Mouse (Mus musculus): ENCODE measurements around the gene Ina.
A peak's percentile ranks its signal among the peaks of the same experiment; 100 is the strongest.

Ina gene

GRCm38 (mm10) chr19:47016487-47016886 lies 2.0 kb downstream of the Ina start:
- DNase-seq = peak; percentile 38 to 81

GRCm38 (mm10) chr19:47017831-47018230 lies 3.3 kb downstream of the Ina start:
- no peak for DNase-seq

GRCm38 (mm10) chr19:47018330-47018729 lies 3.8 kb downstream of the Ina start:
- no peak for DNase-seq

GRCm38 (mm10) chr19:47019326-47019725 lies 4.8 kb downstream of the Ina start:
- no peak for DNase-seq

GRCm38 (mm10) chr19:47022709-47023108 lies 8.2 kb downstream of the Ina start:
- DNase-seq = no peak

DNA sequence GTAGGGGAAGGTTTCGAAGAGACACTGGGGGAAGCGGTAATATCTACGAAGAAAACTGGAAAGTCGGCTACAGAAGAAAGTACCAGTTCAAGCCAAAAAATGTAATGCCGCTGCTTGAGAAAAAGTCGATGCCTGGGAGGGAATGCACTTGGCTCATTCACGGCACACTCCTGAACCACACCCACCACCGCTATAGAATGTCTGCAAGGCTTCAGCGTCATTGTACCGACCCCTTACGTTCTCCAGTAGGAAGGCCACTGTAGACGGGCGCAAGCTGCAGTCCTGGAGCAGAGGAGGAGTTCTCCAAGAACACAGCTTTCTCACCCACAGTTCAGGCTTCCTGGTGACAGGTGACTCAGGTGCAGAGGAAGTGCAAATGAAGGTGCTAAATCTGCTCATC lies 9.0 kb downstream of the Ina start:
- no peak for DNase-seq

DNA sequence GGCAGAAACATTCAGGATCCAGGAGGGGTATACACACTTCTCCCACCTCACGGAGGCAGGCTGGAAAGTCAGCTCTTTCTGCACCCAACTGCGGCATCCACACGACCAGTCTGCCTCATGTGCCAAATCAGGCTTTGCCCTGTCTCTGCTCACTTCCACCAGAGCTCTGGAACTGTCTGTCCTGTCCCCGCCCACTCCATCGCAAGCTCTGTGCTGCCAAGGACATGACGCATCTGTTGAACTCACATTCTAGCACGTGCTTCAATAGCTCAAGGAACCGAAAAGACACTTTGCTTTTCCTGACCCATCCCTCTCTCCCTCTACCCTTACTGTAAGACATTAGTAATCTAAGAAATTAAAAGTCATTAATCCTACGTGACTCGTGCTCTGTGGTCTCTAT lies 10.5 kb downstream of the Ina start:
- DNase-seq = no peak

- DNase-seq = no peak
Measured at GRCm38 (mm10) chr19:47026513-47026912, 12.0 kb downstream of the Ina start.

GRCm38 (mm10) chr19:47029796-47030195 lies 15.3 kb downstream of the Ina start:
- no peak for DNase-seq

DNA sequence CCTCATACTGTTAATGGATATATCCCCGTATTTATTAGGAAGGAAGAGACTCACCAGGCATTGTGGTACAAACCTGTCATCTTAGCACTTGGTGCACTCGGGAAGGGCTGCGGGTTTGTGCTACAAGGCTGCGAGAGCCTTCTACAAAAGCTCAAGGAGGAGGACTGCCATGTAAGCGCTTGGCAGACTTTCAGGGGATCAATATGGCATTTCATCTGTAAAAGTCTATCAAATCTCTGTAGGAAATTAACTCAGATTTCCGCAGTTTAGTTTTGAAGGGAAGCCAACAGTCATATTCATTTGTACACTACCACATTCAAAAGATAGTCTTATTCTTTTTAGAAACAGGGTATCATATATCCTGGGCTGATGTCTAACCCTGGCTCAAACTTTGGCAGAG lies 17.3 kb downstream of the Ina start:
- DNase-seq = no peak

GRCm38 (mm10) chr19:47034916-47035315 lies 20.4 kb downstream of the Ina start:
- no peak for DNase-seq

- no peak for DNase-seq
Measured at GRCm38 (mm10) chr19:47036596-47036995, 22.1 kb downstream of the Ina start.

DNA sequence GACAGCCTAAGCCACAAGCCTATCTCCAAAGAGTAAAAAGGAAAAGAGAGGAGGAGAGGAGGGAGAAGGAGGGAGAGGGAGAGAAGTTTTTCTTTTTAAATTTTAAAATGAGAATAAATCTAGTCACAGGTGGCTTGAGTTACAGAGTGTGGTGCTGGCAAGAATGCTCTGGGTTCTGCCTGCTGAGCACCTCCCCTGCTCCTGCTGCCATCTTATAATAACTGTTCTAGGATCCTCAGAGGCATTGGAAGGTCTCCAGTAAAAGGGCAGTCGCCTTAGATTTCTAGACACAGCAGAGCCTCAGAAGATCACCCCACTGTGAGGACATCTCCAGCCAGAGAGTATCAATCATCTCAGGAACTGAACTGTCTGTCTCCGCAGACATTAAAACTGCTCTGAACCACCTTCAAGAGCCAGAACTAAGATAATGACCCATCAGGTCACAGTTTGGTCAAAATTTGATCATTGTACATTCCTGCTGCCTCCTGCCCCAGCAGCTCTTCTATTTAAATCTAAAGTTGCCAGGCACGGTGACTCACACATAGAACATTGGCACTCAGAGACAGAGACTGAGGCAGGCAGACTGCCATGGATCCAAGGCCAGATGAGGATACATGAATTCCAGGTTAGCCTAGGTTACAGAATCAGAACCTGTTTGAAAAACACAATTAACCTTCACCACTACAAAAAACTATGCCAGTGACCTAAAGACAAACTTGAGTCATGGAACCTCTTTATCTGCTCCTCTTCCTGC lies 26.4 kb downstream of the Ina start:
- DNase-seq = no peak

DNA sequence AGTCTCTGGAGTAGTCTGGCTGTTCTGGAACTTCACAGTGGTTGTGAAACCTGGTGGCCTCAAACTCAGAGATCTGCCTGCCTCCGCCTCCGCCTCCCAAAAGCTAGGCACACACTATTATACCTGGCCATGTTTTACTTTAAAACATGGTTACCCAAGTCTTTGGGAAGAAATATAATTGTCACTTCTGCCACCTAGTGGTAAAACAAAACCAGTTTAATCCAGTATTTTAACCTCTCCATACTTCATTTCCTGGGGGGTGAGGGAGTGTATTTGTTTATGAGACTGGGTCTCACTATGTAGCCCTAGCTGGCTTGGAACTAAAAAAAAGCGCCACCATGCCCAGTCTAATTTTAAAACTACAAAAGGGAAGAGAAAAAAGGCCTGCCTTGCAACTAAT lies 29.1 kb downstream of the Ina start:
- DNase-seq = no peak

DNA sequence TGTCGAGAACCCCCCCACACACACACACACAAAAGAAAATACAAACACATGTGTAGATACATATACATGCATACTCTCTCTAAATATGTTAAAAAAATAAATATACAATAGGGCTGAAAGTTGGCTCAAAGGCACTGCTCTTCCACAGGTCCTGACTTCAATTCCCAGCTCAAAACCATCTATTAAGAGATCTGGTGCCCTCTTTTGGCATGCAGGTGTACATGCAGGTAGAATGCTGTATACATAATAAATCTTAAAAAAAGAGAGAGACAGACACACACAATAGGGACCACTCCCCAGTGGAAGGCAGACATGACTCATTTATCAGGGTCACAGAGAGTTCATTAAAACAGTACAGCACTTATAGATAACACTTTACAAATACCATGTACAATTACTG lies 31.8 kb downstream of the Ina start:
- no peak for DNase-seq

GRCm38 (mm10) chr19:47047236-47047833 lies 32.8 kb downstream of the Ina start:
- DNase-seq = no peak

- no peak for DNase-seq
Measured at GRCm38 (mm10) chr19:47049061-47049460, 34.6 kb downstream of the Ina start.

- DNase-seq = no peak
Measured at GRCm38 (mm10) chr19:47049840-47050239, 35.3 kb downstream of the Ina start.

- DNase-seq = peak; percentile 86 to 87
Measured at GRCm38 (mm10) chr19:47050271-47051032, 36.0 kb downstream of the Ina start, which contains the start of gene Pcgf6. Gene Pcgf6, minus strand, starts transcription at chr19:47050906.

DNA sequence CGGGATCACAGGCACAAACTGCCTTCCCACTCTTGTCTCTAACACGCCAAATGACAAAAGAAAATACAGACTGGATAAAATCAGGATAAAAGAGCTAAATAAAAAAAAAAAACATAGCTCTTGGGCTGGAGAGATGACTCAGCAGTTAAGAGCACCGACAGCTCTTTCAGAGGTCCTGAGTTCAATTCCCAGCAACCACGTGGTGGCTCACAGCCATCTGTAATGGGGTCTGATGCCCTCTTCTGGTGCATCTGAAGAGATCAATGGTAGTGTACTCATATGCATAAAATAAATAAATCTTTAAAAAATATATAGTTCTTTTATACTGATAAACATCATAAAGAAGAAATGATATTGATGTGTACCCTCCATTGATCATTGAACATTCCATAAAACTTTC lies 38.4 kb downstream of the Ina start:
- no peak for DNase-seq

DNA sequence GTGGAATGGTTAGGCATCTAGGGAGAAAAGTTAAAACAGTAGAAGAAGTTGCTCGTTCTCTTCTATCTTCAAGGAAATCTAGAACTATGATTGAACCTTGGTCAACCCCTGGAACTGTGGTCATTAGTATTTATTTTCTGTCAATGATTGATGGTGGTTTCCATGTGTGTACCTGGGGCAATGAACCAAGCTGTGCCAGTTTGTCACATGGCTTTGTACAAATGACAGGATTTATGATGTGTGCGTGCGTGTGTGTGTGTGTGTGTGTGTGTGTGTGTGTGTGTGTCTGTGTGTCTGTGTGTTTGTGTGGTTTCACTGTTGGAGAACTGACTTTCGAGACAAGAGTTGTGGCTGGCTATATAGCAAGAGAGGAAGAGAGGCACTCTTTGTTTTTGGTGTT lies 39.0 kb downstream of the Ina start:
- peak; percentile 62 to 83 for DNase-seq

- DNase-seq = no peak
Measured at GRCm38 (mm10) chr19:47057684-47058083, 43.2 kb downstream of the Ina start.

- no peak for DNase-seq
Measured at GRCm38 (mm10) chr19:47065860-47066259, 51.4 kb downstream of the Ina start.
